Mouse (Mus musculus) heart, embryonic 15.5 days (tissue): ENCODE results near the gene Gm15262. TPM values are rescaled to one million over a fixed set of nuclear protein-coding genes. Genes with fewer than 3 reads are reported as not detected.

ENCODE experiments used
- polyA plus RNA-seq: library from polyadenylated mRNA; unstranded; fragments of >200 nt; fragmentation: Nextera tagmentation; extraction: Ambion mirVana; gene quantifications from 2 replicates; pipeline ENCODE4 v1.2.1, GENCODE M21; 2015

Gene Gm15262
- polyA plus RNA-seq, 1 experiment from 2014 or later, result not detected

Other genes starting within 250 kb of the Gm15262 start
- 2.7 and 3.0 TPM in 2 replicates for gene Scml2, start 170.3 kb upstream of the Gm15262 start, polyA plus RNA-seq